Mouse (Mus musculus) heart, embryonic 13.5 days (tissue): ENCODE results near the gene Lrch1. TPM values are rescaled to one million over a fixed set of nuclear protein-coding genes. Genes with fewer than 3 reads are reported as not detected.

ENCODE experiments used
- ATAC-seq: fragments of 200-750 bp; cut with Nextera tagmentation; 2 replicates; pipeline ENCODE4 v1.8.0; 2017; ENCODE audit warnings: moderate TSS enrichment; ENCODE audit not compliant: insufficient number of reproducible peaks, low FRiP score, low TSS enrichment; ENCODE audit errors: extremely low read depth
- H3K27ac ChIP-seq: fragments of 300-500 bp; sonication (generic); replicated peaks from 2 replicates; pipeline ENCODE4 v1.5.1; 2015; ENCODE audit warnings: moderate library complexity, mild to moderate bottlenecking, inconsistent platforms
- H3K27me3 ChIP-seq: fragments of 300-500 bp; sonication (generic); replicated peaks from 2 replicates; pipeline ENCODE4 v1.6.1; 2015; ENCODE audit warnings: mild to moderate bottlenecking, inconsistent platforms
- H3K36me3 ChIP-seq: fragments of 300-500 bp; sonication (generic); 2 replicates; pipeline ENCODE4 v1.6.1; 2015; ENCODE audit warnings: mild to moderate bottlenecking, inconsistent platforms
- H3K4me1 ChIP-seq: fragments of 300-500 bp; sonication (generic); 2 replicates; pipeline ENCODE4 v1.6.1; 2015; ENCODE audit warnings: inconsistent platforms
- H3K4me2 ChIP-seq: fragments of 300-500 bp; sonication (generic); 2 replicates; pipeline ENCODE4 v1.6.1; 2015; ENCODE audit warnings: inconsistent platforms, mild to moderate bottlenecking, moderate library complexity
- H3K4me3 ChIP-seq: fragments of 300-500 bp; sonication (generic); 2 replicates; pipeline ENCODE4 v1.5.1; 2015; ENCODE audit warnings: moderate library complexity, mild to moderate bottlenecking, inconsistent platforms
- H3K9ac ChIP-seq: fragments of 300-500 bp; sonication (generic); 2 replicates; pipeline ENCODE4 v1.6.1; 2015; ENCODE audit warnings: inconsistent platforms, mild to moderate bottlenecking, moderate library complexity
- H3K9me3 ChIP-seq: fragments of 300-500 bp; sonication (generic); 2 replicates; pipeline ENCODE4 v1.6.1; 2016; ENCODE audit warnings: inconsistent platforms
- WGBS: fragments of 180-500 bp; shearing (Covaris S2); methylation state at CpG from one replicate; pipeline ENCODE4 v1.1.7; 2015; ENCODE audit warnings: mixed read lengths; 5-methylcytosine and 5-hydroxymethylcytosine counted together
- polyA plus RNA-seq: library from polyadenylated mRNA; unstranded; fragments of >200 nt; fragmentation: Nextera tagmentation; extraction: Ambion mirVana; gene quantifications from 2 replicates; pipeline ENCODE4 v1.2.1, GENCODE M21; 2015

The Lrch1 gene
- polyA plus RNA-seq, 1 experiment from 2014 or later: 9.1 TPM

DNA sequence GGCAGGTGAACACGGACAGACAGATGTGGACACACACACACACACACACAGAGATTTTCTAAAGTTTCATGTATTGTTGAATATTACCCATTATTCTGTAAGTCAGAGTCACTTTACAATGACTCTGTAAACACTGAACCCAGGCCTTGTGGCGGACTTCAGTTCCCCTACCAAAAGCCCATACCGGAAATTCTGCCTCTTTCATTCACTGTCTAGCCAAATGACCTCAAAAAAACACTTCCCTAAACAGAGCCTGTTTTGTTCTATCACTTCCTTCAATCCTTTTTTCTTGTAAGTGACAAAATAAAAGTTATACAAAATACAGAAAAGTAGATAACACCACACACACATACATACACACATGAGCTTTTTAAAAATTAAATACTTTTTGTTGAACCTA is 41.7 kb downstream of the Lrch1 start:
- no peak overlapping the region for H3K4me2 ChIP-seq
- 71% methylated on average over 3 of the region's 3 CpGs for WGBS
- no peak for ATAC-seq

GRCm38 (mm10) chr14:74904442-74904841 is 43.2 kb downstream of the Lrch1 start:
- ATAC-seq: peak; percentile 8; the same call in 1 of the 2 replicates
- peaks cover 70% of the 10 kb centered on the region for H3K4me1 ChIP-seq

More for the DNA sequence above, 41.7 kb downstream of the Lrch1 start:
- Histone ChIP-seq H3K36me3 (no peaks in the 10 kb centered on the region), H3K4me1 (peaks cover 66% of the 10 kb centered on the region), H3K9me3 (no peaks in the 10 kb centered on the region), H3K27ac (no peak overlapping the region), H3K27me3 (no peaks in the 10 kb centered on the region), H3K4me3 (no peak overlapping the region), H3K9ac (no peak overlapping the region)

GRCm38 (mm10) chr14:74903047-74903446 is 44.6 kb downstream of the Lrch1 start:
- ATAC-seq: no peak
- 47% methylated on average over 4 of the region's 4 CpGs for WGBS
- Histone ChIP-seq H3K4me3 (no peak overlapping the region), H3K4me2 (peak overlapping the region; percentile 9; the same call in 1 of the 2 replicates), H3K4me1 (peaks cover 70% of the 10 kb centered on the region), H3K27me3 (no peaks in the 10 kb centered on the region), H3K9me3 (no peaks in the 10 kb centered on the region), H3K36me3 (no peaks in the 10 kb centered on the region), H3K27ac (peak overlapping the region; percentile 55), H3K9ac (no peak overlapping the region)

More at GRCm38 (mm10) chr14:74904442-74904841, 43.2 kb downstream of the Lrch1 start:
- Histone ChIP-seq H3K4me3 (no peak overlapping the region), H3K27me3 (no peaks in the 10 kb centered on the region), H3K9me3 (no peaks in the 10 kb centered on the region), H3K9ac (no peak overlapping the region), H3K36me3 (no peaks in the 10 kb centered on the region), H3K27ac (no peak overlapping the region), H3K4me2 (no peak overlapping the region)
- WGBS: 80% methylated on average over 5 of the region's 5 CpGs

GRCm38 (mm10) chr14:74900705-74901369 is 46.8 kb downstream of the Lrch1 start:
- no peak for ATAC-seq
- 48% methylated on average over 8 of the region's 8 CpGs for WGBS
- peak overlapping the region; percentile 62 for H3K9ac ChIP-seq
- peak overlapping the region; percentile 91 for H3K27ac ChIP-seq
- no peak overlapping the region for H3K4me3 ChIP-seq
- H3K4me2 ChIP-seq: peak overlapping the region; percentile 53
- H3K36me3 ChIP-seq: no peaks in the 10 kb centered on the region
- peaks cover 60% of the 10 kb centered on the region for H3K4me1 ChIP-seq
- no peaks in the 10 kb centered on the region for H3K9me3 ChIP-seq
- no peaks in the 10 kb centered on the region for H3K27me3 ChIP-seq

DNA sequence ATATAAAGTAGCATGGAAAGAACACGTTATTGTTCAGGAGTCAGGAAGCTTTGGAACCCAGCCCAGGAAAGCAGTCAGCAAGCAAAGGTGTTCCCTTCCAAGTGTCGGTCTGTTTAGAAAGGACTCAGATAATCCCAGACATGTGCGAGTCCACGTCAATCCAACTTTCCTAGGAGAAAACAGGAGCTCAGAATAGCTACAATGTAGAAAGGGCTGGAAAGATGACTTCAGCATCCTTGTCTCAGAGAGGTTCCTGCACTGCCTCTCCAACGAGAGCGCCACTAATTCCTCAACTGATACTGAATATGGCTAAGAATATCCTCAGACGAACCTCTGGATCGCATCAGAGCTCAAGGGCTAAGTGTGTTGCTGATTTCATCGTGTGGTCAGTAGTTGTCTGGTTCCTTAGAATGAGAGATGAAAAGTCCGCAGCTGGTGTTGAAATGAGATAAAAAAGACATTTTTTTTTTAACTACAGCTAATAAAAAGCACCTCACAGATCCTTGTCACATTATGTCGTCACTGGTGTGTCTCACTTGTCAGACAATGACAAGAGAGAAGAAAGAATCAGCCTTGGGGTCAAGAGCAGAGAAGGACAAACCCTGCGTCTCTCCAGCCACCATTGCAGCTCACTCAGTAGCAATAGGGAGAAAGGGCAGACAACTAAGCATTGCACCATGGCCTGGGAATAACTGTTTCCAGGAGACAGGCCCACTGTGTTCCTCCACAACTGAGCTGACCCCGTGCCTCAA is 47.5 kb downstream of the Lrch1 start:
- no peak overlapping the region for H3K4me3 ChIP-seq

DNA sequence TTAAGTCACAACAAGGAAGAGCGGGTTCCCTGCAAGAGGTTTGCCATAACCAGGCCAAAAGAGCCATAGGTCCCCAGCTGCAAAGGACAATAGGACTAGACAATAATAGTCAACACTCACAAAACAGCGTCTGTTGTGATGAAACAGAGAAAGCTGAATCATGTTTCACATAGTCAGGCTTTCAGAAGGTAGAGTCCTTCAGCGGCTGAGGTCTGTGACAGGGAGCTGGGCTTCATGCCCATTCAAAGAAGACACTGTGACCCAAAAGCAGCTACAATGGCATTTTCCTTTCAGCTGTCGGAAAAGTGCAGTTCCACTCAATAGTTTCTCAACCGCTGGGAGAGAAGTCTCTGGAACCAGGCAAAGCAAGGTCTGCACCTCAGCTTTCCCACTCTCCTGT is 48.7 kb downstream of the Lrch1 start:
- ATAC-seq: no peak
- H3K36me3 ChIP-seq: no peaks in the 10 kb centered on the region
- H3K9ac ChIP-seq: peak overlapping the region; percentile 62
- H3K9me3 ChIP-seq: no peaks in the 10 kb centered on the region
- no peak overlapping the region for H3K4me3 ChIP-seq
- 79% methylated on average over 5 of the region's 5 CpGs for WGBS
- 0 out of 2 replicates have a peak overlapping the region, but pooled peaks have one; percentile 53 for H3K4me2 ChIP-seq
- H3K27me3 ChIP-seq: no peaks in the 10 kb centered on the region
- H3K4me1 ChIP-seq: peaks cover 45% of the 10 kb centered on the region
- peak overlapping the region; percentile 91 for H3K27ac ChIP-seq

More for the DNA sequence above, 47.5 kb downstream of the Lrch1 start:
- Histone ChIP-seq H3K27me3 (no peaks in the 10 kb centered on the region), H3K27ac (peak overlapping the region; percentile 91), H3K9ac (peak overlapping the region; percentile 62), H3K36me3 (no peaks in the 10 kb centered on the region), H3K4me2 (peak overlapping the region; percentile 53), H3K9me3 (no peaks in the 10 kb centered on the region), H3K4me1 (peaks cover 54% of the 10 kb centered on the region)
- WGBS: 11% methylated on average over 13 of the region's 13 CpGs
- peak; percentile 38; the same call in 1 of the 2 replicates for ATAC-seq

DNA sequence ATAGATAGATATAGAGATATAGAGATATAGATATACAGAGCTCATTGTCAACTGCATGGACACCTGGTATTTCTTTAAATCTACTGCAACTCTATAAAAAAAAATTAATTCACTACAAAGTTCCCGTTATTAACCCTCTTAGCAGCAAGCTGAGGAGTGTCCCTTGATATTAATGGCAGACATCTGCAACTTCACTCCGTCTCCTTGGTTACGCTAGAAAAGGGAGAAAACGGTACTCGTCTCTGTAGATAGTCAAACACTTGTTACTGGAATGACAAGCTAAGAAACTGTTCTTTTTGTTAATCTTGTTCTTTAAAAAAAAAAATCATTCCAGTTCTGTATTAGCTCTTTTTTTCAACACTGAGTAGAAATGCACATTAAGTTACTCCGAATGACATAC is 54.0 kb downstream of the Lrch1 start:
- Histone ChIP-seq H3K27me3 (no peaks in the 10 kb centered on the region), H3K9me3 (no peaks in the 10 kb centered on the region), H3K4me2 (no peak overlapping the region), H3K9ac (no peak overlapping the region), H3K4me3 (no peak overlapping the region), H3K27ac (no peak overlapping the region), H3K4me1 (peaks cover 43% of the 10 kb centered on the region), H3K36me3 (no peaks in the 10 kb centered on the region)
- no peak for ATAC-seq
- 74% methylated on average over 6 of the region's 6 CpGs for WGBS

GRCm38 (mm10) chr14:74893085-74893648 is 54.5 kb downstream of the Lrch1 start:
- no peak for ATAC-seq
- no peak overlapping the region for H3K4me3 ChIP-seq

GRCm38 (mm10) chr14:74889304-74889703 is 58.4 kb downstream of the Lrch1 start:
- no peaks in the 10 kb centered on the region for H3K36me3 ChIP-seq
- H3K27me3 ChIP-seq: no peaks in the 10 kb centered on the region
- no peak overlapping the region for H3K4me3 ChIP-seq
- H3K4me1 ChIP-seq: peaks cover 69% of the 10 kb centered on the region
- no peak overlapping the region for H3K9ac ChIP-seq
- H3K27ac ChIP-seq: no peak overlapping the region
- H3K4me2 ChIP-seq: no peak overlapping the region
- H3K9me3 ChIP-seq: no peaks in the 10 kb centered on the region
- WGBS: 72% methylated on average over 2 of the region's 2 CpGs
- no peak for ATAC-seq

More at GRCm38 (mm10) chr14:74893085-74893648, 54.5 kb downstream of the Lrch1 start:
- Histone ChIP-seq H3K9me3 (no peaks in the 10 kb centered on the region), H3K4me2 (no peak overlapping the region), H3K9ac (no peak overlapping the region), H3K27ac (no peak overlapping the region), H3K27me3 (no peaks in the 10 kb centered on the region), H3K4me1 (peaks cover 42% of the 10 kb centered on the region), H3K36me3 (no peaks in the 10 kb centered on the region)
- 76% methylated on average over 3 of the region's 3 CpGs for WGBS

- no peak overlapping the region for H3K4me3 ChIP-seq
- no peak overlapping the region for H3K27ac ChIP-seq
- no peak for ATAC-seq
- H3K27me3 ChIP-seq: no peaks in the 10 kb centered on the region
- H3K36me3 ChIP-seq: no peaks in the 10 kb centered on the region
- H3K4me1 ChIP-seq: peaks cover 78% of the 10 kb centered on the region
- WGBS: 90% methylated on average over 1 of the region's 1 CpGs
- H3K9me3 ChIP-seq: no peaks in the 10 kb centered on the region
- H3K9ac ChIP-seq: no peak overlapping the region
- no peak overlapping the region for H3K4me2 ChIP-seq
These were observed 59.6 kb downstream of the Lrch1 start for GRCm38 (mm10) chr14:74888103-74888502.

- Histone ChIP-seq H3K4me1 (peaks cover 79% of the 10 kb centered on the region), H3K4me2 (no peak overlapping the region), H3K36me3 (no peaks in the 10 kb centered on the region), H3K4me3 (no peak overlapping the region), H3K9ac (no peak overlapping the region), H3K9me3 (no peaks in the 10 kb centered on the region), H3K27ac (no peak overlapping the region), H3K27me3 (no peaks in the 10 kb centered on the region)
- ATAC-seq: no peak
- WGBS: 65% methylated on average over 5 of the region's 5 CpGs
These were observed 61.2 kb downstream of the Lrch1 start for GRCm38 (mm10) chr14:74886453-74886852.
